In the genomic region with DNA sequence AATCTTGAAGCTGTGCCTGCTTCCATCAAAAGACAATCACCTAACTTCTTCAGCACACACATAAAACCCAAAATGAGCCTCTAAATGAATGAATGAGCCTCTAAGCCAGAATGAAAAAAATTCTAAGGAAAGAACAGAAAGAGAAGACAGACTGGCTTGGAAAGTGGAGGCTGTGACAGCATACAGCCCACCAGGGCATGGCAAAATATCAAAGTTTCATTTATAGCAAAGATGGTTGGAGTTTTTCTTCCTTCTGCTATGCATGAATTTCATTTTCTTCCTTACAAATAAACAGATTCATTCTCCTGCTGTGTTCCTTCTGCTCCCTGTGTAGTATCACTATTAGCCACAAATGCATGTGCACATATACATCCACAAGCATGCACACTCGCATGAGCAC, we compare ENCODE assay signal across 18 mouse cellular contexts.
"Had no signal": no experiment of that assay in that cellular context is flagged by ENCODE, and none has a peak within 500 bp of the region (broad histone marks: within the 10 kb centered on the region; RNA-seq: fewer than 3 reads in every experiment).

No protein-coding gene starts in this region.

- H3K27me3 ChIP-seq: midbrain, embryonic 12.5 days; neural tube, embryonic 13.5 days; neural tube, embryonic 15.5 days had no signal

- H3K4me3 ChIP-seq: midbrain, embryonic 10.5 days; midbrain, embryonic 12.5 days; myocyte; neural tube, embryonic 13.5 days; neural tube, embryonic 15.5 days had no signal

- H3K36me3 ChIP-seq: midbrain, embryonic 10.5 days; midbrain, embryonic 12.5 days; neural tube, embryonic 13.5 days; neural tube, embryonic 15.5 days had no signal

- H3K27ac ChIP-seq: midbrain, embryonic 10.5 days; midbrain, embryonic 12.5 days; neural tube, embryonic 13.5 days; neural tube, embryonic 15.5 days had no signal

- ATAC-seq: midbrain, embryonic 16.5 days had no signal

- H3K9ac ChIP-seq: lung, embryonic 14.5 days; midbrain, embryonic 12.5 days; neural tube, embryonic 13.5 days; neural tube, embryonic 15.5 days had no signal

- H3K9me3 ChIP-seq: midbrain, embryonic 10.5 days; midbrain, embryonic 12.5 days; neural tube, embryonic 13.5 days; neural tube, embryonic 15.5 days had no signal

- DNase-seq: lung, embryonic 14.5 days; lung, postnatal 10 days; lung, postnatal 4 days; midbrain, embryonic 14.5 days; retina, postnatal 1 day; right cerebral cortex, adult 18-20 months; right cerebral cortex, postnatal 25 days; right cerebral cortex, postnatal 4 days; spleen, adult 18-20 months; thymus, adult 18-20 months; thymus, postnatal 14 days; thymus, postnatal 36 days had no signal

- H3K4me2 ChIP-seq: lung, embryonic 14.5 days; midbrain, embryonic 12.5 days; neural tube, embryonic 13.5 days; neural tube, embryonic 15.5 days had no signal
